Mouse (Mus musculus) right cerebral cortex, postnatal 4 days (tissue): Measurements from ENCODE around the gene Angptl1.

Experiments
- DNase-seq: peaks from one replicate; pipeline ENCODE4 v3.0.0-alpha.2; 2022

Angptl1 gene

GRCm38 (mm10) chr1:156884782-156885181, 46.4 kb downstream of the Angptl1 start:
- DNase-seq, result no peak

DNA sequence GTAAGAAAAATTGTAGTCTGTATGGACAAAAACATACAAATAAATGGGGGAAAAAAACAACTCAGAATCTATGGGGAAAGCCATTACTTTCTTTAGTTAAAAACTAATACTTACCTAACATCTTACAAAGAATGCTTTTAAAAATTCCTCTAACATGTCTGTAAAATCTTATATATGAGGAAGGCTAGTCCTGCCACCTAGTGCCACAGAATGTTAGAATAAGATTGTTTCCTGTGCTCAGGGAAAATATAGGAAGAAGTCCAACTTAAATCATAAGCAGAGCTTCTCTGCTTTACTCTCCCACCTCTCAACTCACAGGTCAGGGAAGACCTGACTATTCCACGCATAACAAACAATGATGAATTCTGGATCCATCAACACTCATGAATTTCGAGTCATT, 47.5 kb downstream of the Angptl1 start:
- no peak for DNase-seq

- no peak for DNase-seq
These were observed 50.5 kb downstream of the Angptl1 start for GRCm38 (mm10) chr1:156888830-156889229.

GRCm38 (mm10) chr1:156891561-156891960, 53.2 kb downstream of the Angptl1 start:
- no peak for DNase-seq

DNA sequence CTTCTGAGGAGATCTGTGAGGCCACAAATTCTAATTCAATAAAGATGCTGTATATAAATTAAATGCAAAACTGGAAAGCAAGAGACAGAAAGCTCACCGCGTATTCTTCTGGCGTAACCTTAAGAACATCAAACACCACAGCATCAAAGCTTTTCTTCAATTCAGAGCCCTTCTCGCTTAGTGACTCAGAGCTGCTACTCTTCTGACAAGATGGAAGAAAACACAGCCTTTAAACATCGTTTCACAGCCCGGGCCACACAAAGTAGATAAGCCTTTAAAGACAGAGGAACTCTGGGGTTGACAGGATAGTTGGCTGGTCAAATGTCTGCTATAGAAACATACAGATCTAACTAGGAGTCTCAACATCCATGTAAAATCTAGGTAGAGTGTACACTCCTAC, 63.3 kb downstream of the Angptl1 start:
- DNase-seq, result no peak

DNA sequence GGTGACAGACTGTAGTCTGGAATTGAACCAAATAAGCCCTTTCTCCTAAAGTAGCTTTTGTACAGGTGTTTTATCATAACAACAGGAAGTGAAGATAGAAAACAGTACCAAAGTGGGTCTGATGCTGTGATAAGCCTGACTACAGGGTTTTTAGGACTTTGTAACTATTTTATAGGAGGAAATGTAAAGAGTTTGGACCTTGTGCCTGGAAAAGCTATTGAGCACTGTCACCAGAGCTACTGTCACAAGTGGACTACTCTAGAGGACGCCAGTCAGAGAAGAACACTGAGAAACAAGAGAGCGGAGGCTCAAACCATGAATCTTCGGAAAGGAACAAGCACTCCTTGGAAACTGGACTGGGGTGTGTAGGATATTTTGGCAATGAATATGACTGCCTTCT, 65.5 kb downstream of the Angptl1 start:
- no peak for DNase-seq

DNA sequence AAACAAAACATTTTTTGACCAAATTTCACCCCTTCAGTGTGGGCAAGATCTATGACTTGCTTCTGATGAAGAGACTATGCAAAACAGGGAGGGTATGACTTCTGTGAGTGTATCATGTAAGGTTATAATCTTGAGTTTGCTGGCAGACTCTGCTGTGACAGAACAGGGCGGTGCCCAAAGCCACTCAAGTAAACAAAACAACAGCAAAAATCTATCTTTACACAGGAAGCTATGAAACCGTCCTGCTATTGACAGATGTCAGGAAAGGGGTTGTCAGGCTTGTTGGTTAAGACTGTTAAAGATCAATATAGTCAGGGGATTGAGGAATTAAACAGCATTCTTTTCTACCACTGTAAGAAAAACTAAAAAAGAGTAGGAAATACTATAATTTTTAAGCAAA, 67.3 kb downstream of the Angptl1 start:
- DNase-seq, result no peak

- no peak for DNase-seq
These were observed 70.9 kb downstream of the Angptl1 start for GRCm38 (mm10) chr1:156909265-156909664.

DNA sequence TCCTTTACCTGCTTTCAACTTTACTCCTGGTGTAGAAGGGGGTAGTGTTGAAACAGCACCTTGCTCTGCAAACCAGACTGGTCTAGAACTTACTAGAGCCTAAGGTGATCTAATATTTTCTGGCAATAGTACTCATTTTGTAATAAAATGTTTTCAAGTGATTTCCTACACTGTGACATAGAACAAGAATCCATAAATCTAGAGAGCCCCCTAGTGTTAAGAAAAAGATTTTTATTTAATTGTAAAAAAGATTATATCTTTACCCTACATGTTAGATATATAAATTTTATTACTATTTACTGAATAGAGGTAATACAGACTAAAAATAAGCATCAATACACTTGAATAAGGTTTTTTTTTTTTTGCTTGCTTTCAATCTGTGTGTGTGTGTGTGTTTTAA, 71.5 kb downstream of the Angptl1 start:
- DNase-seq, result no peak
